Mouse (Mus musculus) cortical plate, adult 2 months (tissue): ENCODE measurements at regions not wholly inside any gene's neighbourhood (a gene's known extent, or its start where the extent isn't known, plus 50 kb on each side); places are given as distances from the start of the nearest gene placed in this dataset.

Source experiments
- CTCF ChIP-seq: fragments of 200-500 bp; IDR thresholded peaks from 2 replicates; pipeline ENCODE4 v1.5.1; 2011; ENCODE audit warnings: mild to moderate bottlenecking, control low read depth, low read length; ENCODE audit not compliant: insufficient read depth; ENCODE audit errors: extremely low read depth
- POLR2A ChIP-seq: fragments of 200-500 bp; IDR thresholded peaks from 2 replicates; pipeline ENCODE4 v1.6.1; 2011; ENCODE audit warnings: mild to moderate bottlenecking, low read length, control low read depth; ENCODE audit not compliant: insufficient read depth; ENCODE audit errors: extremely low read depth

- TF ChIP-seq POLR2A (no peak), CTCF (no peak)
These were observed 1814.9 kb downstream of the 9330182O14Rik start for GRCm38 (mm10) chr15:41949094-41949461.
